In genomic region chr7:58697092-58697491, GRCm38 (mm10) we compare ENCODE assay signal across 27 mouse cellular contexts. TPM values are rescaled to one million over a fixed set of nuclear protein-coding genes. Genes with fewer than 3 reads are reported as not detected.
DNase-seq lines count a peak whose midpoint lies in the region; ATAC-seq lines count a peak whose summit lies in the region.
"Had no signal": no experiment of that assay in that cellular context is flagged by ENCODE, and none has a peak within 500 bp of the region (broad histone marks: within the 10 kb centered on the region; RNA-seq: fewer than 3 reads in every experiment).

No protein-coding gene starts in this region.

- no peaks in the 10 kb centered on the region for H3K36me3 ChIP-seq in embryonic facial prominence, embryonic 10.5 days (replicated peaks)
- no peaks in the 10 kb centered on the region for H3K36me3 ChIP-seq in heart, embryonic 10.5 days
- H3K36me3 ChIP-seq: forebrain, embryonic 15.5 days; kidney, embryonic 15.5 days; liver, embryonic 13.5 days; stomach, embryonic 15.5 days had no signal

- H3K9me3 ChIP-seq in embryonic facial prominence, embryonic 10.5 days = no peaks in the 10 kb centered on the region
- H3K9me3 ChIP-seq in heart, embryonic 10.5 days = no peaks in the 10 kb centered on the region
- H3K9me3 ChIP-seq: forebrain, embryonic 15.5 days; kidney, embryonic 15.5 days; liver, embryonic 13.5 days; megakaryocyte, embryonic 14.5 days; stomach, embryonic 15.5 days had no signal

- no peak overlapping the region for H3K27ac ChIP-seq in embryonic facial prominence, embryonic 10.5 days (replicated peaks)
- no peak overlapping the region for H3K27ac ChIP-seq in heart, embryonic 10.5 days
- H3K27ac ChIP-seq: forebrain, embryonic 15.5 days; kidney, embryonic 15.5 days; liver, embryonic 13.5 days; stomach, embryonic 15.5 days had no signal

- ATAC-seq in CD4-positive, CD25-positive, alpha-beta regulatory T cell, adult 4 months = peak; percentile 66
- peak; percentile 47 for ATAC-seq in granulocyte monocyte progenitor cell, adult 5-6 weeks (replicated peaks; ENCODE audit: poor library complexity, severe bottlenecking)
- 0 out of 2 replicates have a peak, but pooled peaks have one; percentile 30 for ATAC-seq in neutrophil, adult 5-6 weeks (ENCODE audit: extremely low read depth, insufficient number of reproducible peaks, low FRiP score, poor library complexity, severe bottlenecking)
- ATAC-seq: hindbrain, embryonic 16.5 days; intestine, postnatal 0 days; midbrain, embryonic 16.5 days had no signal

- 68% methylated on average over 2 of the region's 2 CpGs for WGBS in embryonic facial prominence, embryonic 10.5 days
- 67% methylated on average over 2 of the region's 2 CpGs for WGBS in heart, embryonic 10.5 days

- H3K4me3 ChIP-seq in embryonic facial prominence, embryonic 10.5 days = no peak overlapping the region
- no peak overlapping the region for H3K4me3 ChIP-seq in heart, embryonic 10.5 days
- H3K4me3 ChIP-seq: forebrain, embryonic 15.5 days; kidney, embryonic 15.5 days; liver, embryonic 13.5 days; megakaryocyte, embryonic 14.5 days; myocyte; stomach, embryonic 15.5 days had no signal

- H3K4me1 ChIP-seq in embryonic facial prominence, embryonic 10.5 days = no peaks in the 10 kb centered on the region
- no peaks in the 10 kb centered on the region for H3K4me1 ChIP-seq in heart, embryonic 10.5 days
- H3K4me1 ChIP-seq: liver, embryonic 13.5 days had no signal

- peak; percentile 68 for DNase-seq in thymus, postnatal 25 days
- DNase-seq in embryonic facial prominence, embryonic 10.5 days (ENCODE audit: low spot score) = no peak
- DNase-seq in adrenal gland, adult 18-20 months (ENCODE audit: low spot score in 2 of 2) = no peak
- DNase-seq in heart, embryonic 10.5 days (ENCODE audit: low spot score) = no peak
- no peak for DNase-seq in spleen, postnatal 14 days (ENCODE audit: low spot score in 2 of 2)
- DNase-seq: adrenal gland, adult 8-10 months; cerebellum, adult 11-12 months; cerebellum, postnatal 25 days; gastrocnemius, postnatal 14 days; heart, adult 18-20 months; kidney, postnatal 4 days; liver, embryonic 13.5 days; lung, adult 2 months; lung, postnatal 14 days; right cerebral cortex, adult 18-20 months; right cerebral cortex, postnatal 4 days had no signal

- H3K27me3 ChIP-seq in embryonic facial prominence, embryonic 10.5 days (replicated peaks; ENCODE audit: low read depth, poor library complexity, severe bottlenecking) = no peaks in the 10 kb centered on the region
- H3K27me3 ChIP-seq in heart, embryonic 10.5 days (ENCODE audit: insufficient read depth, poor library complexity, severe bottlenecking) = no peaks in the 10 kb centered on the region
- H3K27me3 ChIP-seq: forebrain, embryonic 15.5 days; kidney, embryonic 15.5 days; liver, embryonic 13.5 days; megakaryocyte, embryonic 14.5 days; stomach, embryonic 15.5 days had no signal

RNA-seq across cellular contexts. Expression of gene Atp10a, which starts 41.1 kb away (rescaled TPM):
- 1 to 10 TPM; 4.0 to 4.5 TPM for polyA plus RNA-seq in CD4-positive, CD25-positive, alpha-beta regulatory T cell, adult 4 months (2017; shearing (Covaris generic))
- total RNA-seq in granulocyte monocyte progenitor cell, adult 5-6 weeks (2014; fragmentation: Nextera tagmentation) = 19.2 and 19.5 TPM in 2 replicates
- total RNA-seq in granulocyte monocyte progenitor cell, adult 5-6 weeks (2017) = 20.3 and 25.8 TPM in 2 replicates
- total RNA-seq in neutrophil, adult 5-6 weeks (2017) = 1.8 and 2.1 TPM in 2 replicates
- polyA plus RNA-seq in embryonic facial prominence, embryonic 10.5 days (2016; fragmentation: Nextera tagmentation; extraction: Ambion mirVana) = 2.2 and 2.8 TPM in 2 replicates
- total RNA-seq in adrenal gland, adult 18-20 months (2021) = 10 to 100 TPM; 52.4 to 70.9 TPM
- polyA plus RNA-seq in heart, embryonic 10.5 days (2016; fragmentation: Nextera tagmentation; extraction: Ambion mirVana) = 1.7 and 3.5 TPM in 2 replicates
